Mouse (Mus musculus): Measurements from ENCODE around the gene Rwdd3.

Gene Rwdd3

GRCm38 (mm10) chr3:121159566-121159965 lies 11.9 kb downstream of the Rwdd3 start:
- no peak for DNase-seq (ENCODE audit: low spot score)

GRCm38 (mm10) chr3:121158901-121159351 lies 12.6 kb downstream of the Rwdd3 start:
- no peak for DNase-seq (ENCODE audit: low spot score)

GRCm38 (mm10) chr3:121157546-121158330 lies 13.8 kb downstream of the Rwdd3 start:
- DNase-seq (ENCODE audit: low spot score), result no peak

- no peak for DNase-seq (ENCODE audit: low spot score)
Measured at GRCm38 (mm10) chr3:121156451-121157186, 14.9 kb downstream of the Rwdd3 start.

GRCm38 (mm10) chr3:121156043-121156442 lies 15.5 kb downstream of the Rwdd3 start:
- no peak for DNase-seq (ENCODE audit: low spot score)

- no peak for DNase-seq (ENCODE audit: low spot score)
Measured at GRCm38 (mm10) chr3:121133937-121134336, 37.6 kb downstream of the Rwdd3 start.

GRCm38 (mm10) chr3:121133039-121133438 lies 38.5 kb downstream of the Rwdd3 start:
- DNase-seq (ENCODE audit: low spot score), result no peak

GRCm38 (mm10) chr3:121127171-121127570 lies 44.3 kb downstream of the Rwdd3 start:
- DNase-seq (ENCODE audit: low spot score), result no peak

- no peak for DNase-seq (ENCODE audit: low spot score)
Measured at GRCm38 (mm10) chr3:121126476-121126875, 45.0 kb downstream of the Rwdd3 start.

GRCm38 (mm10) chr3:121121072-121121471 lies 50.4 kb downstream of the Rwdd3 start:
- DNase-seq (ENCODE audit: low spot score), result no peak

- no peak for DNase-seq (ENCODE audit: low spot score)
Measured at GRCm38 (mm10) chr3:121116590-121116989, 54.9 kb downstream of the Rwdd3 start.

- no peak for DNase-seq (ENCODE audit: low spot score)
Measured at GRCm38 (mm10) chr3:121116067-121116466, 55.4 kb downstream of the Rwdd3 start.

GRCm38 (mm10) chr3:121111068-121111467 lies 60.4 kb downstream of the Rwdd3 start:
- no peak for DNase-seq (ENCODE audit: low spot score)

- DNase-seq (ENCODE audit: low spot score), result no peak
Measured at GRCm38 (mm10) chr3:121110430-121110829, 61.1 kb downstream of the Rwdd3 start.

GRCm38 (mm10) chr3:121107481-121107880 lies 64.0 kb downstream of the Rwdd3 start:
- DNase-seq (ENCODE audit: low spot score), result no peak

GRCm38 (mm10) chr3:121105408-121105708 lies 66.1 kb downstream of the Rwdd3 start:
- no peak for DNase-seq (ENCODE audit: low spot score)

Measured in lung, postnatal 25 days (tissue).